Mouse (Mus musculus): ENCODE measurements around the gene Gm28048.

- TF ChIP-seq CTCF (IDR thresholded peaks at IDR 0.05; ENCODE audit: low read depth, low read length) (no peak), POLR2A (IDR thresholded peaks at IDR 0.05; ENCODE audit: extremely low read depth, insufficient read depth, low read length) (no peak)
Measured at GRCm38 (mm10) chr11:22873383-22873782, 108.5 kb downstream of the Gm28048 start.
